Mouse (Mus musculus) cerebellum, adult 2 months (tissue): ENCODE results near the gene Gm48551.
A peak's percentile ranks its signal among the peaks of the same experiment; 100 is the strongest.

Source experiments
- CTCF ChIP-seq: fragments of 200-500 bp; IDR thresholded peaks from 2 replicates; pipeline ENCODE4 v1.5.1; 2011; ENCODE audit warnings: low read depth, mild to moderate bottlenecking, control low read depth, low read length, moderate library complexity, borderline replicate concordance; ENCODE audit not compliant: insufficient read depth
- POLR2A ChIP-seq: fragments of 200-500 bp; IDR thresholded peaks from 2 replicates; pipeline ENCODE4 v1.6.1; 2011; ENCODE audit warnings: low read length, control low read depth, borderline replicate concordance; ENCODE audit not compliant: insufficient read depth

GRCm38 (mm10) chr10:81426897-81427296 is 42.6 kb downstream of the Gm48551 start:
- TF ChIP-seq POLR2A, result peak; percentile 32; the same call in 1 of the 2 replicates
- TF ChIP-seq CTCF, result no peak
